Mouse (Mus musculus): ENCODE results near the gene Pde4b.
A peak's percentile ranks its signal among the peaks of the same experiment; 100 is the strongest.
"Not testable (repeated sequence)": the region's sequence is repeated elsewhere in the genome, so short reads cannot be mapped to it uniquely, and the experiment has no call there.

The Pde4b gene

DNA sequence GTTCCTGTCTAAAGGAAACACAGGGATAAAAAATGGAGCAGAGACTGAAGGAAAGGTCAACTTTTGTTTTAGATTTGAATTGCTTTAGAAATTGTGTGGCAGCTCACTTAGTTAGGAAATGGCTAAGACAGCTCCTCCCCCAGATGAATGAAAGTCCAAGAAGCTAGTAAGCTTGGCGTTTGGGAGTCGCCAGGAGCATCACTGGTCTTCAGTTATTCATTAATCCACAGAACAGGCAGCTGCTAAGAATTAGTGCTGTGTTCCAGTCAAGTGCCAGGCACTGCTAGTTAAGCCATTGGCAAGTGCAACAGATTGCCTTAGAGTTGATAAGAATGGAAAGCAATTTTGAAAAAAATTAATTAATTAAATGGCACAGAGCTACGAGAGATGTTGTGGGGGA, 390.8 kb downstream of the Pde4b start:
- DNase-seq (ENCODE audit: low read depth, low spot score) = no peak

DNA sequence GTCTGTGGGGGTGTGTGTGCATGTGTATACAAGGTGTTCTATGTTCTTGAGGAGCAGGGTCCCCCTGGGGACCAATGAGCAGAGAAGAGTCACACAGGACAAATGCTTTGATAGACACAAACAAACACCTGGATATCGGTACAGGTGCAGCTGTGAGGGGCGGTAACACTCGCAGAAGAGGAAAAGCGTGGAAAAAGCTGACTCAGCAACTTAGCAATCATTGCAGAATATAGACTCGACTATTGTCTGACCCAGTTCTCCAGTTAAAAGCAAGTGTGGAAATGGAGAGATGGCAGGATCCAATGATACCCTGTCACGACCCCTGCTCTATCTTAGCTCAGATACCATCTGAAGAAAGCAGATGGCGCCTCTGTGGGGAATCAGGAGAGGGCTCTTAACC, 391.5 kb downstream of the Pde4b start:
- DNase-seq (ENCODE audit: low read depth, low spot score) = no peak

DNA sequence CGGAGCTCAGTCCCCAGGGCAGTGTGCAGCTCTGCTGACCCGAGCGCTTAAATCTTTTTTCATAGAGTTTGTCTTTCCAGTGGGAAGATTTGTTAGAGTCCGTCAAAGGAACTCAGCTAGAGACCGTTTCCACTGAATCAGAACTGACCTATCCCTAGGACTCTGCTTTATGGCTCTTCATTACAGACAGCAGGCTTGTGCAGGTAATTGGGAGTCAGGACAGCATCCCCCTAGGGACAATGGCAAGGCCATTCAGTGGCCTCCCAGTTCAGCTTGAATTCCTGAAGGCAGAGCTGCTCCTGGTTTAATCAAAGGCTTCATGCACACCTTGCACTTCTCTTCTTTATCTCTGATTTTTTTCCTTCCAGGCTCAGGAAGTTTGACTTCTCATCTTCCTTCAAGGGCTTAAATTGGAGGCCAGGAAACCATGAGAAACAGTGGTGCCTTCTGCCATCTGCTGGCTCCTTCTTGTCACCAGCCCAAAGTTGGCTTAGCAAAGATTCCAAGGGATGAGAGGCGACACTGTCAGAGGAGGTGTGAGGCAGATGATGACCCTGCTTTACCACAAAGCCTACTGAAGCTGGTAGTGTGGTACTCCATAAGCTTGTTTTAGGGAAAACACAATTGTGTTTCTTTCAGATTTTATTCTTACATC, 393.6 kb downstream of the Pde4b start:
- DNase-seq (ENCODE audit: low read depth, low spot score) = peak; percentile 68

DNA sequence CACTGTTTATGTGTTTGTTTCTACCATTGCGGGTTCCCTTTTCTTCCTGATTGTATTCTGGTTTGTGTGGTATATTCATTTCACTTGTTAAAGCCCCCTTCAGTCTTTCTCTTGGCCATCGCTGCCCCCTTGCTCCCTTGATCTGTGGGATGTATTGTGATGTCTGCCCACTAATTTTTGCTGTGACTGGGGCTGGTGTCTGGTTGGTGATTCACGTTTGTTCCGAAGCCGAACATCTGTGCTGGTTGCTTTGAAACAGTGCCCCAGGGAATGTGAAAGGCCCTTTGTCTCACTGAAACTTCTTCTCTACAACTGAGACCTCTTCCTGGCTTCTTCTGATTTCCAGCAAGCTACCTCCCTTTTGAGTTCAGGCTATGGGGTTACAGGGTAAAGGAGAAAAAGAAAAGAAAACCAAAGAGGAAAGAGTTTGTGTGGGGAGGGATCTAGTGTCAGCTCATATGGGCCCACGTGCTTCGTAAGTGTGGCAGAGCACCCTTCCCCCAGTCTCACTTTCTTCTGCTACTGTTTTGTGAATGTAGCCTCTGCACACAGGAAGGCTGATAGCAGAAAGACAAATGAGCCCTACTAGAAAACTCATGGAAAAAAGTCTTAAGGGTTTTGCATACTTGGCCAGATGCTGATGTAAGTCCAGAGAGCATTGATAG, 396.1 kb downstream of the Pde4b start:
- DNase-seq (ENCODE audit: low read depth, low spot score) = peak; percentile 55

DNA sequence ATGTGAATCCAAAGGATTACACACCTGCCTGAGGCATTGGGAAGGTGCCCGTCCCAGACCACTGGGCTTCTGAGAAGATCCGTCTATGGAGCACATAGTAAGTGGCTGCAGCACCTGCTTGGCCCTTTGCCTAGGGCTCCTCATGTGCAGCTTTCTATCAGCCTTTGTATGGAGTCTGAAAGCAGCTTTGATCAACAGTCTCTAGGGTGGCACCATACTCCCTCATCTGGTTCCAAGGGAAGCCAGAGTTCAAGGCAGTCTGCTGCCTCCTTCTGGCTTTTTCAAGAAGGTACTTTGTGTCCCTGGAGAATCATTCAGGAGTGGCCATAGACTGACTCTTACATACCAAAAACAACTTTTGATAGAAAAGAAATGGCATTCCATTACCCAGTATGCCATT, 397.4 kb downstream of the Pde4b start:
- peak; percentile 52 for DNase-seq (ENCODE audit: low read depth, low spot score)

DNA sequence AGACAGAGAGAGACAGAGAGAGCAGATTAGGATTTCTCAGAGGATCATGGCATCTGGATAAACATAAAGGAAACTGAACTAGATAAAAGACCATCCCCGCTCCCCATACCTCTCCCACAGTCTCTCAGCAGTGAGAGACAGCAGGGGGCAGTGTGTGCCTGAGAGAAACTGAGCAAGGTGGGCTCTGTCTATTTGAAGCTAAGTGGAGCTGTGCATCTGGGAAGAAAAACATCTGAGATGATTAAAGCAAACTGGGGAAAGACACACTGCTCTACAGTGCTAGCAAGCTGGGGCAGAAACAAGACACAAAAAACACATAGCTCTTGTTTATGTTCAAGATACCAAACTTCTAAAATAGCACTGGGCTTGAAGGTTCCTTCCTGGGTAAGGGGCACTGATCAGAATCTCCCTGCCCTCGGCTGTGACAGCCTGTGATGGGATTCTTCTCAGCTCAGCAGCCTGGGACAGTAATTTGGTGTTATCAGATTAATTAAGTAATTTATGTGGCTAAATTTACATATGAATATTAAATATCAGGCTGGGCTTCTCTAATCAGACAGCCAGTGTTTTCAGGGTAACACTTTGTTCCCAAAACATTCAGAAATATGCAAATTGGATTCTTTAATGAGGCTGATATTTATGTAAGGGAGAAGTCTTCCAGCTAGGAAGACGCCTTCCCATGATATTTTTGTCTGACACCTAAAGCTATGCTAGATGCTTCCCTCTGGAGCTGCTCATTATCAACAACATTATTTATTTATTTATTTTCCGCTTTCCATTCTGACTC, 399.0 kb downstream of the Pde4b start:
- no peak for DNase-seq (ENCODE audit: low read depth, low spot score)

DNA sequence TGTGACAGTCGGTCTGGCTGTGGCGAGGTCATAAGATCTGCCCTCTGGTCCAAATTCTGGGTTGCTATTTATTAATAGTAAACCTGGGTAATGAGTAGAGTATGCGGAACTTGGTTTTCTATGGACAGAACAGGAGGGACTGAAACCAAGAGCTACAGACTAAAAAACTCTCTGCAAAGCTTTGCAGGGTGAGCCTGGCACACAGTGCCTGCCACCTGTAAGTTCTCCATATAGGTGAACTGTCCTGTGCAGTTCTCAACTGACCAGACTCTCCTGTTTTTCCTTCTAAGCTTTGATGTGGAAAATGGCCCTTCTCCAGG, 399.5 kb downstream of the Pde4b start:
- no peak for DNase-seq (ENCODE audit: low read depth, low spot score)

DNA sequence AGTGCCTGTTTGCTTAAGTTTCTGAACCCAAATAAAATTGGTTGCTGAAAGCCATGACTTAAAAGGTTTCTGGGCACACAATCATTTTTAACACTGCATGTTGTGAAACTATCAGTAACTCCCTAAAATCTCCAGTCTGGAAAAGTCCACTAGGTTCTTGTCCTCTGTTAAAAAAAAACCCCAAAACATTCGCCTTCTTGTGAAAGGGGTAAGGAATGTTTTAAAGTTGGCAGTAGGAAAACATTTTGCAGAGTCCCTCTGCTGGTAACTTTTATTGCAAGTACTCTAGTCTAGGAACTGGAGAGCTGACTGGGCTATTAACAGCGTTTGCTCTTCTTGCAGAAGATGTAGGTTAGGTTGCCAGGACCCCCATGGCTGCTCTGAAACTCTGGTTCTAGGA, 400.7 kb downstream of the Pde4b start:
- no peak for DNase-seq (ENCODE audit: low read depth, low spot score)

DNA sequence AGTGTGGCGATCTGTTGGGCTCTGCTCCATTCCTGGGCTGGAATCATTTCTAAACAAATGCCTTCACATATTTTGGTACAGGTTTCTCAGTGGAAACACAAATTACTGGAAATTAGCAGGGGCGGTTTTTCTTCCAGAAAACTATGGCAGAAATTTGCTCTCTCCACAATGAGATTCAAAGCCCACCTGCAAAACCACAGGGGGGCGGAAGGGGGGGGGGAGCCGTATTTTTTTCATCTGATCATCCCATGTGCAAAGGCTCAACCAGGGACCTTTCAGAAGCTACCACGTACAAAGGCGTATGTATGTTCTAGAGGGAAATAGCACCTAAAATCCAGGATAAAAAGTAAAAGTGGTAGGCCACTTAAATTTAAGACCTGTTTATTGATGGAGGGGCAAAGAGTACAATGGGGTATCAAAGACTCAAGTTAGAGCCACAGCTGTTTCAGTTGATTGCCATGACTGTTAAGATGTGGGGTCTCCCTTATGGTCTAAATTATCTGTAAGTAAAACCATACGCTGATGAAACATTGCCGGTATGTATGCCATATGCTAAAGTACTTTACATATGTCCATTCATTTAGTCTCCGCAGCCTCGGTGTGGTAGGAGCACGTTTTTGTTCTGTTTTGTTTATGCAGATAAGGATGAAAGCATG, 404.3 kb downstream of the Pde4b start:
- DNase-seq (ENCODE audit: low read depth, low spot score) = no peak

DNA sequence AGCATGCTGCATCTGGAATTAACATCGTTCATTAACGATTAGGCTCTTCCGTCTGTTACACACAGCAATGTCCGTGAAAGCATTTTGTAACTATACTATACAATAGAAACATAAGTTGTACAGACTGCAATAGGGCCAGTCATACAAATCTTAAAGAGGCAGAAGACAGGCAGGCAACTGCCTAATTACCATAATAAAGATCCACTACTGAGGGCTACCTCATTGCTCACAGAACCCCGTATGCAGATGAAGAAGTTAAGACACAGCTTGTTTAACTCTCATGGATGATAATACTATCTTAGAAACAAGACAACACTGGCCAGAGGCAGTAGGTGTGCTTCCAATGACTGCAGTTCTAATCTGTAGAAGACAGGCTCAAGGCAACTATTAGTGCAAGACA, 405.6 kb downstream of the Pde4b start:
- no peak for DNase-seq (ENCODE audit: low read depth, low spot score)

DNA sequence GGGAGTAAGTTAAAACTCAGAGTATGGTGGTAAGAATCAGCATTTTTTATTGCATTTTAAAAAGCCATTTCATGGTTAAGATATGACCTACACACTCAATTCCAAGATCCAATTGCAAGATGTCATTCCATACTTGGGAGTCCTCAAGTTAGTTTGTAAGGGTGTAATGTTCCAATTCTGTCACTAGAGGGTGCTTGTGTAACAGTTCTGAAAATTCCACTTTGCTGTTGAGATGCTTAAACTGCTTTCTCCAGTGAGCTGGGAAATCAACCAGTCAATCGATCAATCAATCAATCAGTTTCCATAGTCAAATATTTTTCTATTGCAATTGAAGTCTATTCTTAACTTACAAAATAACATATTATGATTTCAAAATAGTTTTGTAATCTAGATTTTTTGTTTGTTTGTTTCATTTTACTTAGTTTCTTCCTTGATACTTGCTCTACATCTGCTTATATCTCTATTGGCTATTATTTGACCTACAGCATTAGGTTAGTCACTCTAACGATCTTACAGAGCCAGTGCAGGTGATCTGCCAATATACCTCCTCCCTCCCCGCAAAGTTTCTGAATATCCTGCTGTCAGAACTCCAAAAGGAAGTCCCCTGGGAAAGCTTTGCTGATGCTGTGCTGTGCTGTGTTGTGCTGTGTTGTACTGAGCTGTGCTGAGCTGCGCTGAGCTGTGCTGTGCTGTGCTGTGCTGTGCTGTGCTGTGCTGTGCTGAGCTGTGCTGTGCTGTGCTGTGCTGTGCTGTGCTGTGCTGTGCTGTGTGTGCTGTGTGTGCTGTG, 406.2 kb downstream of the Pde4b start:
- peak; percentile 60 for DNase-seq (ENCODE audit: low read depth, low spot score)

DNA sequence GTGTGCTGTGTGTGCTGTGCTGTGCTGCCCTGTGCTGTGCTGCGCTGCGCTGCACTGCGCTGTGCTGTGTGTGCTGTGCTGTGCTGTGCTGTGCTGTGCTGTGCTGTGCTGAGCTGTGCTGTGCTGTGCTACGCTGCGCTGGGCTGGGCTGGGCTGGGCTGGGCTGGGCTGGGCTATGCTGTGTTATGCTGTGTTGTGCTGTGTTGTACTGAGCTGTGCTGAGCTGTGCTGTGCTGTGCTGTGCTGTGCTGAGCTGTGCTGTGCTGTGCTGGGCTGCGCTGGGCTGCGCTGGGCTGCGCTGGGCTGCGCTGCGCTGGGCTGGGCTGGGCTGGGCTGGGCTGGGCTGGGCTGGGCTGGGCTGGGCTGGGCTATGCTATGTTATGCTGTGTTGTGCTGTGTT, 406.9 kb downstream of the Pde4b start:
- DNase-seq (ENCODE audit: low read depth, low spot score) = not testable (repeated sequence)

DNA sequence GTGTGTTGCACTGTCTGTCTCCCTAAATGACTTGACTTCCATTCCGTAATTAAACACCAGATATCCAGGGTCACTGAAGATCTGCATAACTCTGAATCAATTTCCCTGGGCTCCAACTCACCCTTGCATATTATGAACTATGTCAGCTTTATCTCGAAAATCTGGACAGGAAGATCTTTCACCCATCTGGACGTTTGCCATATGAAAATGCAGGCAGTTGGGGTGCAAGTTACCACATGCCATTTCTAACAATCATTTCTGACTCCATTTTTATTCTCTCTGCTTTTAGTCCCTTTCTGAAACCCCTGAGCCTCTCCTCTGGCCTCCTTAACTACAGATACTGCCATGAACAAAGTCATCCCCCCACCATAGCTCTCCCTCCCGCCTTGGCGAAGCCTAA, 407.7 kb downstream of the Pde4b start:
- DNase-seq (ENCODE audit: low read depth, low spot score) = no peak

DNA sequence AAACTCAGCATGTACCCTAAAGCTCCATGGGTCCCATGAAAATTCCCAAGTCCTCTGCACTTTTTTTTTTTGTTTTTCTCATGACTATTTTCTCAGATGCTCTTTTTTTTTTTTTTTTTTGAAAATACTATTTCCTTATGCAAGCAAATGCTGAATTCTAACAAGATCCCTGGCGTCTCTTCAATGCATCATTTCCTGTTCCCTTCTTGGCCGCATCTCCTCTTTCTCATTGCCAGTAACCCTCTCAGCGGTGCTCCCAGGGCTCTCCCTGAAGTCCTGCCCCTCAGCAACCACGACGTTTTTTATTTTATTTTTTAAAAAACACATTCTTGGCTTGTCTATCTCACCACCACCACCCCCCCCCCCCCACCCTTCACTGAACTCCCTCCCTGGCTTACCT, 408.1 kb downstream of the Pde4b start:
- no peak for DNase-seq (ENCODE audit: low read depth, low spot score)

DNA sequence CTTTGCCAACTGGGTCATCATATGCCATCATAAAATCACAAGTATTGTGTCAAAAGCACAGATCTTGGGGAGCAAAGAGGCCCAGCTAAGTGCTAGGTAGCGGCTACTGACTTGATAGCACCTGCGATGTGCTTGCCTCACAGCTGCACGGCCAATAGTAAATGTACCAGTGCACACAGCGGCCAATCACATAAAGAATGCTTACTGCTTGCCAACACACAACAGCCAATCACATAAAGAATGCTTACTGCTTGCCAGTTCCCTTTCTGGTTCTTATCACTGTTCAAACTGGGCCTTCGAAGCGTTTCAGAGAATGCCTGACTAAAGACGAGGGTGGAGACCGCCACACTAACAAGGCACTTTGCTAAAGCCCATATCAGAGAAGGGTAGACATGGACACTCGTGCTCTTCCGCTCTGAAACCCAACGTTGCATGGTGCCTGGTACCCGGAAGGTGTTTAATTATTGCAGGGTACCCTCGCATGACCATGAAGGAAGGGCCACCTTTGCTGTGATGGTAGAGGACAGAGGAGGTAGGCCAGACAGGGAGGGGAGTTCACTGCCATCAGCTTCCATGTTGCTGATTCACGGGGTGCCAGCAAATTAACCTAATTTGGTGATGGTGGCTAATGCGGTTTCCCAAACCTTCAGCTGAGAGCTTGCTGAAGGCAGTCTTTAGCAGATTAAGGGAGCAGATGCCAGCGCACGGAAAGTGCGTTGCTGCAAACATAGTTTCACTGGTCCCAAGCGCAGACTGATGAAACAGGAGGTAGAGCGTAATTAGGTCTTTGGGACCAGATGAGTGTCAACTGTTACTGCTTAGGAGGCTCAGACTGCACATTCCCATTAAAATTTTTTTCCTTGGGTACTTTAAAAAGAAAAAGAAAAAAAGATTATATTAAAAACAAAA, 409.2 kb downstream of the Pde4b start:
- DNase-seq (ENCODE audit: low read depth, low spot score) = no peak

DNA sequence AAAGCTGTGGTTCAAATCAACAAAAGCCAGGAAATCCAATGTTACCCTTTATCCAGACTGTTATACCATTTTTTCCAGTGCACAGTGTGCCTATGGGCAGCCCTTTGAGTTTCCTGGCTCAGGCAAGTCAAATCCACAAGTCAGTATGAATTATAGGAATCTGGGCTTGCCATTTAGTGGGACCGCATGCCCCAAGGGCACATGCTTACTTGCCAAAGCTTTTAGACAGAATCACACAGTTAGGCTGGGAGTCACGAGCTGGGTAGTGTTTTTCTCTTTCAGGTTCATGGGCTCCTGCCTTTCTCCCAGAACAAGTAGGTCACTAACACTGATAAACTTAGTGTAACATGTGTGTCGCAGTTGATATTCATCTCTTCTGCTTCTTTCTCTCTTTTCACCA, 409.9 kb downstream of the Pde4b start:
- no peak for DNase-seq (ENCODE audit: low read depth, low spot score)

DNA sequence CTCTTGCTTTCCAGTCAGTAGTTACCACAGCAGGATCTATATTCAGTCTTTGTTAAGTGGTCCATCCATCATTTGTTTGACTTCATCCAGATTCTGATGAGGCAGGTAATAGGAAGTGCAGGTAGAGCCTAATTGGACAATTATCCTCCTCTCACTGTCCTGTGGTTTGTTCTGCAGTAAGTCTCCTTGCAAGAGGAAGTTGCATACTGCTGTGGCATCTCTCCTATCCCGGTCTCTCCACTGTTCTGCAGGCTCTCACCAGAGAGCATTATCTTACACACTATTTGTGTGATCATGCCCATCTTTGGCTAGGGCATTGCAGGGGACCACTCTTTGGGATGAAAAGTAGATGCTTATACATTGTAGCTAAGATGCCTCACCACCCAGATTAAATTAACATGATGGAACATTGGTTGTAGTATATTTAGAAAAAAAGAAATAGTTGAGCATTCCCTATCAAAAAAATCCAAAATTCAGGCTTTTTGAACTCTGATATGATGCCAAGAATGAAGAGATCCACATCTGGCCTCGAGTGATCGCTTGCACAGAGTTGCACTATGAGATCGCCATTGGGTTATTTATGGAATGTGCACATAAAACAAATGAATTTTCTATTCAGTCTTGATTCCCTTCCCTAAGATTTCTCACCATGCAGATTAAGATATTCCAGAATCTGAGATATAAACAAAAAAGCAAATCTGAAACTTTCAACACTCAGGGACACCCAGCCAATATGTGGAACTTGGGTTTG, 411.0 kb downstream of the Pde4b start:
- DNase-seq (ENCODE audit: low read depth, low spot score) = no peak

DNA sequence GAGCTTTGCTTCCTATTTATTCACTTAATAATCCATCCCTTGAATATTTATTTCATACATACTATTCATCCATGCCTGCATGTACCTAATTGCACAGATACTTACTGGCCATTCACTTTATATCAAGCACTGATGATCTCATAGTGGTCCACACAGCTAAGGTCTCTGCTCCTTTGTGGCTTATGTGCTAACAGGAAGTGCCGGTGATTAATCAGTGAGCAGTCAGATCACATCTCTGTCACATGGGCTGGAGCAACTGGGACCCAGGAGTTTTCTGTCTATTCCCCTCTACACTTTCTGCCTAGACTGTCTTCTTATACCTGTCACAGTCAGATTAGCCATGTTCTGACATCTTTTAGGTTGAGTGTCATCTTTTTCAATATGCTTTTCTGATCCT, 411.6 kb downstream of the Pde4b start:
- DNase-seq (ENCODE audit: low read depth, low spot score) = no peak

DNA sequence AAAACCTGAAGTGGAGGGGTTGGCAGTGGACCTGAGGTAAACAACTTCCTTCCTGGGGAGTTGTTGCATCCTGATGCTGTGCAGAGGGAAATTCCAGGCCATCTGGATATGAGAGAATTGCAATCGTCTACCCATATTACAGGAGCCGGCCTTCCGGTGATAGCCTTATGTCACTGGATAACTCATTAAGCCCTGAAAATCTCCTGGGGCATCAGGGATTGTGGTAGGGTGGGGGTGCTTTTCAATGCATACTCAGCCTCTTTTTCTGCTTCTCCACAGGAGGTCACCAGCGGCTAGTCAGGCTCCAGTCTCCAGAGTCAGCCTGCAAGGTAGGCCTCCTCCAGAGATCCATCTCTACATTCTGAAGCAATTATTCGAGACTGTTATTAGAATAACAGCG, 418.4 kb downstream of the Pde4b start:
- no peak for DNase-seq (ENCODE audit: low read depth, low spot score)

All from telencephalon, adult 2 months (tissue).